Comparison of ENCODE assay signal across 16 mouse cellular contexts in genomic region chr7:80762297-80762696, GRCm38 (mm10).
A peak's percentile ranks its signal among the peaks of the same experiment; 100 is the strongest.
DNase-seq lines count a peak whose midpoint lies in the region; ATAC-seq and TF ChIP-seq lines count a peak whose summit lies in the region.
"Had no signal": no experiment of that assay in that cellular context is flagged by ENCODE, and none has a peak within 500 bp of the region (broad histone marks: within the 10 kb centered on the region; RNA-seq: fewer than 3 reads in every experiment).

No protein-coding gene starts in this region.

- TF ChIP-seq CTCF in layer of hippocampus, adult 2 months (conservative IDR thresholded peaks at IDR 0.05) = no peak

- H3K4me1 ChIP-seq in intestine, embryonic 16.5 days (ENCODE audit: control insufficient read depth, insufficient read depth, low read length) = 0 out of 2 replicates have a peak, but pooled peaks cover 4% of the 10 kb centered on the region
- H3K4me1 ChIP-seq: neural tube, embryonic 12.5 days had no signal

- H3K27ac ChIP-seq in intestine, embryonic 16.5 days (ENCODE audit: low read length) = 0 out of 2 replicates have a peak overlapping the region, but pooled peaks have one; percentile 11
- no peak overlapping the region for H3K27ac ChIP-seq in layer of hippocampus, adult 2 months
- H3K27ac ChIP-seq: forebrain, embryonic 12.5 days; liver, embryonic 15.5 days; midbrain, embryonic 12.5 days; neural tube, embryonic 12.5 days had no signal

- H3K27me3 ChIP-seq in intestine, embryonic 16.5 days (replicated peaks; ENCODE audit: control insufficient read depth, insufficient read depth, low read length) = no peaks in the 10 kb centered on the region
- H3K27me3 ChIP-seq: forebrain, embryonic 12.5 days; liver, embryonic 15.5 days; midbrain, embryonic 12.5 days; neural tube, embryonic 12.5 days had no signal

- ATAC-seq in intestine, embryonic 16.5 days = peak; percentile 87

- no peak overlapping the region for H3K4me3 ChIP-seq in intestine, embryonic 16.5 days (ENCODE audit: low read length)
- H3K4me3 ChIP-seq in layer of hippocampus, adult 2 months = no peak overlapping the region
- H3K4me3 ChIP-seq: forebrain, embryonic 12.5 days; liver, embryonic 15.5 days; midbrain, embryonic 12.5 days; neural tube, embryonic 12.5 days had no signal

- H3K4me2 ChIP-seq in intestine, embryonic 16.5 days (ENCODE audit: low read depth, low read length) = no peak overlapping the region
- H3K4me2 ChIP-seq: forebrain, embryonic 12.5 days; liver, embryonic 15.5 days; midbrain, embryonic 12.5 days; neural tube, embryonic 12.5 days had no signal

- 72% methylated on average over 8 of the region's 8 CpGs for WGBS in intestine, embryonic 16.5 days

- H3K9me3 ChIP-seq in intestine, embryonic 16.5 days (ENCODE audit: control insufficient read depth, low read length) = no peaks in the 10 kb centered on the region
- H3K9me3 ChIP-seq: forebrain, embryonic 12.5 days; G1E; liver, embryonic 15.5 days; midbrain, embryonic 12.5 days; neural tube, embryonic 12.5 days had no signal

- DNase-seq in lung, adult 18-20 months = peak; percentile 53 to 72
- DNase-seq in lung, postnatal 14 days = no peak
- DNase-seq in kidney, postnatal 25 days = peak; percentile 47 to 66
- DNase-seq in layer of hippocampus, adult 2 months (ENCODE audit: low spot score in 2 of 2) = no peak
- DNase-seq in retina, postnatal 1 day = no peak
- no peak for DNase-seq in cerebellum, adult 11 months
- DNase-seq: cerebellum, adult 8-10 months; gastrocnemius, postnatal 36 days; right cerebral cortex, adult 18-20 months; thymus, postnatal 14 days had no signal

- H3K36me3 ChIP-seq in intestine, embryonic 16.5 days (ENCODE audit: control insufficient read depth, insufficient read depth, low read length) = peaks cover 18% of the 10 kb centered on the region

- H3K9ac ChIP-seq in intestine, embryonic 16.5 days (ENCODE audit: low read depth, low read length) = no peak overlapping the region
- H3K9ac ChIP-seq: forebrain, embryonic 12.5 days; liver, embryonic 15.5 days; midbrain, embryonic 12.5 days; neural tube, embryonic 12.5 days had no signal

Comparison
In these comparisons a context has a peak if more than half of its experiments do, and no peak if none do; other contexts are left out.
1. DNase-seq: peak in lung, adult 18-20 months (2 of 2) and kidney, postnatal 25 days (2 of 2); none in lung, postnatal 14 days (single experiment), layer of hippocampus, adult 2 months (0 of 2), retina, postnatal 1 day (single experiment) and cerebellum, adult 11 months (single experiment).